Mouse (Mus musculus) liver, embryonic 14.5 days (tissue): ENCODE results near the gene Asf1b.

ENCODE experiments used
- CTCF ChIP-seq: IDR thresholded peaks from 2 replicates; pipeline ENCODE4 v1.5.1; 2016; ENCODE audit warnings: antibody characterized with exemption, low read depth, control low read depth
- EP300 ChIP-seq: IDR thresholded peaks from 2 replicates; pipeline ENCODE4 v1.6.1; 2016; ENCODE audit warnings: antibody characterized with exemption, low read depth

DNA sequence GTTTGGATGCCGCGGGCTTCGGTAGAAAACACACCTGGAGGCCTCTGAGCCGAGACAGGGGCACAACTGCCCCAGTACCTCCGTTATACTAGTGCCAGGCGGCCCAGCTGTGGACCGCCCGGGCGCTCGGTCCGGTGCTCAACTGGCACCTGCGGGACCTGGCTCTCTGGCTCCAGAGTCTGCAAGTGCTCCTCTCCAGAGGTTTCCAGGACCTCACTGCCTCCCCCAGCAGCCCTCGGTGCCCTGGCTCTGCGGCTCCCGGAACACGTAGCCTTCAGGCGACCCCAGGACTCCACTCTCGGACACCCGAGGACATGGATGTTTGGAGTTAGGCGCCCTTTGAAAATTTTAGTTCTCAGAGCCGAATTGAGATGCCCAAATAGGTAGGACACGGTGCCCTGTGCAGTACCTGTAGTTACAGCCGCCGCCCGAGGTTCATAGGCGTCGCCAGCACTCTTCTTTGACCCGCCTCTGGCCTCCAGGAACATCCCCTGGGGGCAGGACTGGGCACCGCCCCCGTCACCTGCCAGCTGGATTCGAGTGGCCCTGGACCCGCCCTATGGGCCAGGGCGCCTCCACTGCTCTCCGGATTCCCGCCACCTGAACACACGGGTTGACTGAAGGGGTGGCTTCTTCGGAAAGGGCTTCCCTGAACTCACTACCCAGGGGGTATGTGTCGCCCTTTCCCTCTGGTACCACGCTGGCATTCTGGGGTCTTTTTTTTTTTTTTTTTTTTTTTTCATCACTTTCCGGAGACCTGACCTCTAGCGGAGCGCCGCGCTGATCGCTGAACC, 56.6 kb downstream of the Asf1b start, which contains the start of gene 2210011C24Rik:
- no peak for TF ChIP-seq CTCF
- no peak for TF ChIP-seq EP300
